Mouse (Mus musculus) myocyte (in vitro differentiated cells): ENCODE measurements at regions not wholly inside any gene's neighbourhood (a gene's known extent, or its start where the extent isn't known, plus 50 kb on each side); places are given as distances from the start of the nearest gene placed in this dataset.
A peak's percentile ranks its signal among the peaks of the same experiment; 100 is the strongest.

ENCODE experiments used
- H3K27me3 ChIP-seq: one replicate; pipeline ENCODE4 v1.6.1; 2011; ENCODE audit not compliant: control insufficient read depth, insufficient read depth, insufficient read length
- H3K36me3 ChIP-seq: one replicate; pipeline ENCODE4 v1.6.1; 2011; ENCODE audit not compliant: control insufficient read depth, insufficient read depth
- H3K4me2 ChIP-seq: one replicate; pipeline ENCODE4 v1.6.1; 2011; ENCODE audit warnings: low read depth, control low read depth
- H3K4me3 ChIP-seq: one replicate; pipeline ENCODE4 v1.5.1; 2011; ENCODE audit warnings: mild to moderate bottlenecking, control low read depth, moderate library complexity
- H3K79me2 ChIP-seq: one replicate; pipeline ENCODE4 v1.6.1; 2011; ENCODE audit not compliant: control insufficient read depth, insufficient read depth
- H3ac ChIP-seq: one replicate; pipeline ENCODE4 v1.6.1; 2011; ENCODE audit not compliant: control insufficient read depth, insufficient read length
- CEBPB ChIP-seq: IDR thresholded peaks from 2 replicates; pipeline ENCODE4 v1.6.1; 2011; ENCODE audit warnings: mild to moderate bottlenecking, moderate library complexity; ENCODE audit not compliant: poor library complexity, insufficient read depth, severe bottlenecking
- E2F4 ChIP-seq: IDR thresholded peaks from one replicate; pipeline ENCODE4 v1.6.1; 2011; ENCODE audit warnings: mild to moderate bottlenecking, control low read depth, moderate library complexity; ENCODE audit not compliant: insufficient read depth
- MAX ChIP-seq: IDR thresholded peaks from one replicate; pipeline ENCODE4 v1.6.1; 2011; ENCODE audit warnings: low read depth, mild to moderate bottlenecking, control low read depth
- MYOD1 ChIP-seq, 3 experiments: IDR thresholded peaks; one replicate each; pipeline ENCODE4 v1.6.1; 2011; ENCODE audit warnings: control low read depth in 2 of 3, low read depth in 2 of 3, mild to moderate bottlenecking in 2 of 3, moderate library complexity in 1 of 3; ENCODE audit not compliant: insufficient read length in 2 of 3, control insufficient read depth in 1 of 3
- MYOG ChIP-seq, 3 experiments: IDR thresholded peaks; one replicate each; pipeline ENCODE4 v1.6.1; 2011; ENCODE audit warnings: control low read depth in 2 of 3, low read depth in 2 of 3, mild to moderate bottlenecking in 2 of 3; ENCODE audit not compliant: insufficient read length in 2 of 3, control insufficient read depth in 1 of 3, insufficient read depth in 1 of 3
- POLR2A ChIP-seq: IDR thresholded peaks from one replicate; pipeline ENCODE4 v1.6.1; 2011; ENCODE audit warnings: low read depth, mild to moderate bottlenecking, control low read depth, moderate library complexity; ENCODE audit not compliant: insufficient read length
- POLR2AphosphoS2 ChIP-seq: IDR thresholded peaks from one replicate; pipeline ENCODE4 v1.6.1; 2011; ENCODE audit warnings: low read depth, control low read depth; ENCODE audit not compliant: insufficient read length
- REST ChIP-seq: IDR thresholded peaks from one replicate; pipeline ENCODE4 v1.6.1; 2011; ENCODE audit warnings: mild to moderate bottlenecking, control low read depth, moderate library complexity; ENCODE audit not compliant: insufficient read depth, insufficient read length
- SRF ChIP-seq: IDR thresholded peaks from one replicate; pipeline ENCODE4 v1.6.1; 2011; ENCODE audit warnings: low read depth; ENCODE audit not compliant: control insufficient read depth, insufficient read length
- TCF12 ChIP-seq: IDR thresholded peaks from one replicate; pipeline ENCODE4 v1.6.1; 2011; ENCODE audit warnings: mild to moderate bottlenecking, control low read depth; ENCODE audit not compliant: poor library complexity, insufficient read depth, severe bottlenecking
- TCF3 ChIP-seq: IDR thresholded peaks from one replicate; pipeline ENCODE4 v1.6.1; 2011; ENCODE audit warnings: low read depth, control low read depth; ENCODE audit not compliant: insufficient read length
- USF1 ChIP-seq: IDR thresholded peaks from one replicate; pipeline ENCODE4 v1.6.1; 2011; ENCODE audit warnings: low read depth, mild to moderate bottlenecking, control low read depth, moderate library complexity

- Histone ChIP-seq H3K4me3 (no peak overlapping the region), H3K79me2 (no peaks in the 10 kb centered on the region), H3K36me3 (no peaks in the 10 kb centered on the region), H3ac (no peak overlapping the region), H3K4me2 (no peak overlapping the region), H3K27me3 (no peaks in the 10 kb centered on the region)
- no peak for TF ChIP-seq MAX
- no peak for TF ChIP-seq REST
- TF ChIP-seq TCF12 = no peak
- no peak for TF ChIP-seq USF1
- no peak for TF ChIP-seq CEBPB
- no peak for TF ChIP-seq POLR2A
- TF ChIP-seq SRF = no peak
- no peak for TF ChIP-seq POLR2AphosphoS2
- TF ChIP-seq MYOG (IDR thresholded peaks at IDR 0.05; ENCODE audit: control insufficient read depth in 1 of 3, insufficient read depth in 1 of 3, insufficient read length in 2 of 3, low read depth in 2 of 3) = no peak
- TF ChIP-seq E2F4 = no peak
- TF ChIP-seq MYOD1 (IDR thresholded peaks at IDR 0.05; ENCODE audit: control insufficient read depth in 1 of 3, insufficient read length in 2 of 3, low read depth in 2 of 3) = no peak
- no peak for TF ChIP-seq TCF3
Observed at GRCm38 (mm10) chr11:71375132-71375531, 144.6 kb upstream of the Nlrp1b start.

GRCm38 (mm10) chr11:71388411-71388810 is 157.9 kb upstream of the Nlrp1b start:
- no peak overlapping the region for H3ac ChIP-seq
- no peaks in the 10 kb centered on the region for H3K79me2 ChIP-seq
- H3K4me3 ChIP-seq = no peak overlapping the region
- no peak for TF ChIP-seq TCF12
- no peak for TF ChIP-seq MYOD1 (IDR thresholded peaks at IDR 0.05; ENCODE audit: control insufficient read depth in 1 of 3, insufficient read length in 2 of 3, low read depth in 2 of 3)
- TF ChIP-seq USF1 = no peak
- TF ChIP-seq REST = no peak
- no peak for TF ChIP-seq CEBPB
- no peak for TF ChIP-seq MAX
- TF ChIP-seq SRF = no peak
- TF ChIP-seq MYOG (IDR thresholded peaks at IDR 0.05; ENCODE audit: control insufficient read depth in 1 of 3, insufficient read depth in 1 of 3, insufficient read length in 2 of 3, low read depth in 2 of 3) = no peak
- no peak for TF ChIP-seq POLR2A
- no peak overlapping the region for H3K4me2 ChIP-seq
- no peaks in the 10 kb centered on the region for H3K27me3 ChIP-seq
- no peaks in the 10 kb centered on the region for H3K36me3 ChIP-seq

- H3K79me2 ChIP-seq = no peaks in the 10 kb centered on the region
- H3ac ChIP-seq = no peak overlapping the region
- TF ChIP-seq REST (peak; percentile 65), CEBPB (no peak), E2F4 (no peak)
- no peak overlapping the region for H3K4me2 ChIP-seq
- no peaks in the 10 kb centered on the region for H3K36me3 ChIP-seq
- H3K27me3 ChIP-seq = no peaks in the 10 kb centered on the region
- H3K4me3 ChIP-seq = no peak overlapping the region
Observed at GRCm38 (mm10) chr11:71389659-71390058, 159.1 kb upstream of the Nlrp1b start.

GRCm38 (mm10) chr11:71390151-71390550 is 159.6 kb upstream of the Nlrp1b start:
- no peaks in the 10 kb centered on the region for H3K27me3 ChIP-seq
- no peaks in the 10 kb centered on the region for H3K36me3 ChIP-seq
- H3K4me3 ChIP-seq = no peak overlapping the region
- no peak for TF ChIP-seq TCF12
- TF ChIP-seq USF1 = no peak
- no peak for TF ChIP-seq MYOD1 (IDR thresholded peaks at IDR 0.05; ENCODE audit: control insufficient read depth in 1 of 3, insufficient read length in 2 of 3, low read depth in 2 of 3)
- no peak overlapping the region for H3ac ChIP-seq
- H3K79me2 ChIP-seq = no peaks in the 10 kb centered on the region
- no peak overlapping the region for H3K4me2 ChIP-seq

GRCm38 (mm10) chr11:71390616-71391015 is 160.1 kb upstream of the Nlrp1b start:
- no peaks in the 10 kb centered on the region for H3K79me2 ChIP-seq
- no peaks in the 10 kb centered on the region for H3K27me3 ChIP-seq
- no peak overlapping the region for H3ac ChIP-seq
- no peak overlapping the region for H3K4me3 ChIP-seq
- no peak for TF ChIP-seq POLR2AphosphoS2
- TF ChIP-seq CEBPB = no peak
- TF ChIP-seq MYOD1 (IDR thresholded peaks at IDR 0.05; ENCODE audit: control insufficient read depth in 1 of 3, insufficient read length in 2 of 3, low read depth in 2 of 3) = no peak
- no peak for TF ChIP-seq MYOG (IDR thresholded peaks at IDR 0.05; ENCODE audit: control insufficient read depth in 1 of 3, insufficient read depth in 1 of 3, insufficient read length in 2 of 3, low read depth in 2 of 3)
- TF ChIP-seq MAX = no peak
- TF ChIP-seq TCF3 = no peak
- no peak for TF ChIP-seq REST
- TF ChIP-seq SRF = no peak
- TF ChIP-seq TCF12 = no peak
- TF ChIP-seq E2F4 = no peak
- TF ChIP-seq USF1 = no peak
- no peak for TF ChIP-seq POLR2A
- H3K4me2 ChIP-seq = no peak overlapping the region
- no peaks in the 10 kb centered on the region for H3K36me3 ChIP-seq

- H3K79me2 ChIP-seq = no peaks in the 10 kb centered on the region
- no peak overlapping the region for H3K4me3 ChIP-seq
- no peaks in the 10 kb centered on the region for H3K36me3 ChIP-seq
- TF ChIP-seq TCF3 (no peak), MYOG (IDR thresholded peaks at IDR 0.05; ENCODE audit: control insufficient read depth in 1 of 3, insufficient read depth in 1 of 3, insufficient read length in 2 of 3, low read depth in 2 of 3) (no peak), POLR2A (no peak), E2F4 (no peak), MYOD1 (IDR thresholded peaks at IDR 0.05; ENCODE audit: control insufficient read depth in 1 of 3, insufficient read length in 2 of 3, low read depth in 2 of 3) (no peak), TCF12 (no peak), USF1 (no peak), REST (no peak), MAX (no peak), SRF (no peak), POLR2AphosphoS2 (no peak), CEBPB (no peak)
- H3K27me3 ChIP-seq = no peaks in the 10 kb centered on the region
- H3ac ChIP-seq = no peak overlapping the region
- no peak overlapping the region for H3K4me2 ChIP-seq
Observed at GRCm38 (mm10) chr11:71393406-71393805, 162.9 kb upstream of the Nlrp1b start.
